Comparison of ENCODE assay signal across 8 mouse cellular contexts in the genomic region with DNA sequence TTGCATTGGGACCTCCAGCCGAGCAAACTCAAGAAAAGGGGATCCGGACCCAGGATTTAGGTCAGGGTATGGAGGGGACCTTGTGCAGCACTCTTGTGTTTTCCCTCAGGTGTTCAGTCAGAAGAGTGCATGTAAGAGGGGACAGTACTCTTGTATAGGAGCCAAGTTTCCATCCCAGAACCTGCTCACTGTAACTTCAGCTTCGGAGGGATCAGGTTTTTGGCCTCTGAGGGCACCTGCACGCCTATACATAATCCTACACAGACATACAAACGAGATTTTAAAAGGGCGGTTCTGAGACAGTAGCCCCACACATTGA. TPM values are rescaled to one million over a fixed set of nuclear protein-coding genes. Genes with fewer than 3 reads are reported as not detected.
DNase-seq lines count a peak whose midpoint lies in the region; ATAC-seq and TF ChIP-seq lines count a peak whose summit lies in the region.

No protein-coding gene starts in this region.

- ATAC-seq in hindbrain, postnatal 0 days: no peak
- ATAC-seq in midbrain, embryonic 16.5 days: 0 out of 2 replicates have a peak, but pooled peaks have one; percentile 9

- H3K4me2 ChIP-seq in hindbrain, postnatal 0 days (ENCODE audit: low read depth, low read length): peak overlapping the region; percentile 89; the same call in 1 of the 2 replicates
- no peak overlapping the region; the same call in 1 of the 2 replicates for H3K4me2 ChIP-seq in midbrain, embryonic 16.5 days (ENCODE audit: low read length)

- peak overlapping the region; percentile 93 for H3K27ac ChIP-seq in embryonic facial prominence, embryonic 10.5 days (replicated peaks)
- H3K27ac ChIP-seq in hindbrain, postnatal 0 days: peak overlapping the region; percentile 80
- H3K27ac ChIP-seq in midbrain, embryonic 16.5 days (ENCODE audit: low read length): no peak overlapping the region; the same call in 1 of the 2 replicates

- peak; percentile 22 for DNase-seq in kidney, adult 11 months
- DNase-seq in kidney, postnatal 36 days: no peak
- DNase-seq in embryonic facial prominence, embryonic 10.5 days (ENCODE audit: low spot score): no peak
- DNase-seq in hindbrain, postnatal 0 days (ENCODE audit: low spot score): no peak
- no peak for DNase-seq in cerebellum, adult 8-10 months
- DNase-seq in adrenal gland, adult 2 months: no peak
- DNase-seq in right cerebral cortex, postnatal 14 days: no peak

- peak overlapping the region; percentile 85 for H3K9ac ChIP-seq in hindbrain, postnatal 0 days (replicated peaks; ENCODE audit: low read length)
- H3K9ac ChIP-seq in midbrain, embryonic 16.5 days (ENCODE audit: low read depth, low read length): no peak overlapping the region

- WGBS in embryonic facial prominence, embryonic 10.5 days: 90% methylated on average over 6 of the region's 6 CpGs
- WGBS in hindbrain, postnatal 0 days: 88% methylated on average over 6 of the region's 6 CpGs
- WGBS in midbrain, embryonic 16.5 days: 88% methylated on average over 6 of the region's 6 CpGs

- no peaks in the 10 kb centered on the region for H3K9me3 ChIP-seq in embryonic facial prominence, embryonic 10.5 days
- H3K9me3 ChIP-seq in hindbrain, postnatal 0 days (ENCODE audit: low read length): no peaks in the 10 kb centered on the region
- H3K9me3 ChIP-seq in midbrain, embryonic 16.5 days (replicated peaks; ENCODE audit: control insufficient read depth, low read length, poor library complexity, severe bottlenecking): no peaks in the 10 kb centered on the region

- peaks cover 20% of the 10 kb centered on the region for H3K4me1 ChIP-seq in embryonic facial prominence, embryonic 10.5 days
- H3K4me1 ChIP-seq in hindbrain, postnatal 0 days (ENCODE audit: insufficient read depth, low read length): peaks cover 6% of the 10 kb centered on the region
- H3K4me1 ChIP-seq in midbrain, embryonic 16.5 days (ENCODE audit: control insufficient read depth, insufficient read depth, low read length): peaks cover 22% of the 10 kb centered on the region

- H3K36me3 ChIP-seq in embryonic facial prominence, embryonic 10.5 days (replicated peaks): peaks cover 37% of the 10 kb centered on the region
- peaks cover 25% of the 10 kb centered on the region for H3K36me3 ChIP-seq in hindbrain, postnatal 0 days (ENCODE audit: insufficient read depth, low read length)
- H3K36me3 ChIP-seq in midbrain, embryonic 16.5 days (ENCODE audit: control insufficient read depth, insufficient read depth, low read length): peaks cover 12% of the 10 kb centered on the region

- H3K27me3 ChIP-seq in embryonic facial prominence, embryonic 10.5 days (replicated peaks; ENCODE audit: low read depth, poor library complexity, severe bottlenecking): no peaks in the 10 kb centered on the region
- H3K27me3 ChIP-seq in hindbrain, postnatal 0 days (ENCODE audit: insufficient read depth, low read length): no peaks in the 10 kb centered on the region
- no peaks in the 10 kb centered on the region for H3K27me3 ChIP-seq in midbrain, embryonic 16.5 days (ENCODE audit: control insufficient read depth, insufficient read depth, low read depth, low read length)

- TF ChIP-seq CTCF in hindbrain, postnatal 0 days (IDR thresholded peaks at IDR 0.05; ENCODE audit: low read depth): no peak

- peak overlapping the region; percentile 73 for H3K4me3 ChIP-seq in embryonic facial prominence, embryonic 10.5 days
- 0 out of 2 replicates have a peak overlapping the region, but pooled peaks have one; percentile 64 for H3K4me3 ChIP-seq in hindbrain, postnatal 0 days (ENCODE audit: low read length)
- no peak overlapping the region for H3K4me3 ChIP-seq in midbrain, embryonic 16.5 days (ENCODE audit: low read depth, low read length)

RNA-seq across cellular contexts. Expression of gene Mbtps1, which starts 0.8 kb away (rescaled TPM):
- polyA plus RNA-seq in embryonic facial prominence, embryonic 10.5 days (2016; fragmentation: Nextera tagmentation; extraction: Ambion mirVana): 120 and 121 TPM in 2 replicates
- total RNA-seq in hindbrain, postnatal 0 days (2014; rRNA removed): 52.9 and 90.6 TPM in 2 replicates
- polyA plus RNA-seq in hindbrain, postnatal 0 days (2015; fragmentation: Nextera tagmentation; extraction: Ambion mirVana): 42.6 and 44.9 TPM in 2 replicates
- polyA plus RNA-seq in midbrain, embryonic 16.5 days (2015; fragmentation: Nextera tagmentation; extraction: Ambion mirVana): 51.4 and 61.3 TPM in 2 replicates
- 10 to 100 TPM; 82.7 to 96.5 TPM for total RNA-seq in adrenal gland, adult 2 months (2021)
- 86.7 and 89.4 TPM in 2 replicates for polyA plus RNA-seq in adrenal gland, adult 2 months (2012; rRNA removed)

RNA-seq across cellular contexts. Expression of gene Hsdl1, which starts 15.6 kb away (rescaled TPM):
- polyA plus RNA-seq in embryonic facial prominence, embryonic 10.5 days (2016; fragmentation: Nextera tagmentation; extraction: Ambion mirVana): 42.0 and 43.5 TPM in 2 replicates
- total RNA-seq in hindbrain, postnatal 0 days (2014; rRNA removed): 127 and 144 TPM in 2 replicates
- 114 and 126 TPM in 2 replicates for polyA plus RNA-seq in hindbrain, postnatal 0 days (2015; fragmentation: Nextera tagmentation; extraction: Ambion mirVana)
- 197 and 206 TPM in 2 replicates for polyA plus RNA-seq in midbrain, embryonic 16.5 days (2015; fragmentation: Nextera tagmentation; extraction: Ambion mirVana)
- 10 to 100 TPM; 38.7 to 39.3 TPM for total RNA-seq in adrenal gland, adult 2 months (2021)
- 22.8 and 24.1 TPM in 2 replicates for polyA plus RNA-seq in adrenal gland, adult 2 months (2012; rRNA removed)

RNA-seq across cellular contexts. Expression of gene Dnaaf1, which starts 15.7 kb away (rescaled TPM):
- 0.11 and 0.15 TPM in 2 replicates for polyA plus RNA-seq in embryonic facial prominence, embryonic 10.5 days (2016; fragmentation: Nextera tagmentation; extraction: Ambion mirVana)
- 0.04 TPM in 1 of 2 replicates, not detected in the other for total RNA-seq in hindbrain, postnatal 0 days (2014; rRNA removed)
- polyA plus RNA-seq in hindbrain, postnatal 0 days (2015; fragmentation: Nextera tagmentation; extraction: Ambion mirVana): 0.42 and 0.48 TPM in 2 replicates
- polyA plus RNA-seq in midbrain, embryonic 16.5 days (2015; fragmentation: Nextera tagmentation; extraction: Ambion mirVana): 0.75 and 0.83 TPM in 2 replicates
- under 1 TPM in 1 of 2 experiments, not detected in 1; 0.09 TPM for total RNA-seq in adrenal gland, adult 2 months (2021)
- polyA plus RNA-seq in adrenal gland, adult 2 months (2012; rRNA removed): not detected in 2 replicates

RNA-seq across cellular contexts. Expression of gene Taf1c, which starts 45.7 kb away (rescaled TPM):
- polyA plus RNA-seq in embryonic facial prominence, embryonic 10.5 days (2016; fragmentation: Nextera tagmentation; extraction: Ambion mirVana): 15.7 and 17.8 TPM in 2 replicates
- total RNA-seq in hindbrain, postnatal 0 days (2014; rRNA removed): 19.8 and 29.7 TPM in 2 replicates
- polyA plus RNA-seq in hindbrain, postnatal 0 days (2015; fragmentation: Nextera tagmentation; extraction: Ambion mirVana): 7.9 and 9.4 TPM in 2 replicates
- polyA plus RNA-seq in midbrain, embryonic 16.5 days (2015; fragmentation: Nextera tagmentation; extraction: Ambion mirVana): 14.3 and 14.6 TPM in 2 replicates
- total RNA-seq in adrenal gland, adult 2 months (2021): 10 to 100 TPM; 10.7 to 12.5 TPM
- polyA plus RNA-seq in adrenal gland, adult 2 months (2012; rRNA removed): 41.3 and 46.2 TPM in 2 replicates

RNA-seq across cellular contexts. Expression of gene Adad2, which starts 53.2 kb away (rescaled TPM):
- polyA plus RNA-seq in embryonic facial prominence, embryonic 10.5 days (2016; fragmentation: Nextera tagmentation; extraction: Ambion mirVana): 0.27 TPM in 1 of 2 replicates, not detected in the other
- total RNA-seq in hindbrain, postnatal 0 days (2014; rRNA removed): 0.63 and 1.0 TPM in 2 replicates
- polyA plus RNA-seq in hindbrain, postnatal 0 days (2015; fragmentation: Nextera tagmentation; extraction: Ambion mirVana): 0.11 TPM in 1 of 2 replicates, not detected in the other
- polyA plus RNA-seq in midbrain, embryonic 16.5 days (2015; fragmentation: Nextera tagmentation; extraction: Ambion mirVana): 0.10 and 0.19 TPM in 2 replicates
- total RNA-seq in adrenal gland, adult 2 months (2021): not detected
- polyA plus RNA-seq in adrenal gland, adult 2 months (2012; rRNA removed): not detected in 2 replicates
